Mouse (Mus musculus): ENCODE data around the gene Prrx1.
A peak's percentile ranks its signal among the peaks of the same experiment; 100 is the strongest.

Gene Prrx1

DNA sequence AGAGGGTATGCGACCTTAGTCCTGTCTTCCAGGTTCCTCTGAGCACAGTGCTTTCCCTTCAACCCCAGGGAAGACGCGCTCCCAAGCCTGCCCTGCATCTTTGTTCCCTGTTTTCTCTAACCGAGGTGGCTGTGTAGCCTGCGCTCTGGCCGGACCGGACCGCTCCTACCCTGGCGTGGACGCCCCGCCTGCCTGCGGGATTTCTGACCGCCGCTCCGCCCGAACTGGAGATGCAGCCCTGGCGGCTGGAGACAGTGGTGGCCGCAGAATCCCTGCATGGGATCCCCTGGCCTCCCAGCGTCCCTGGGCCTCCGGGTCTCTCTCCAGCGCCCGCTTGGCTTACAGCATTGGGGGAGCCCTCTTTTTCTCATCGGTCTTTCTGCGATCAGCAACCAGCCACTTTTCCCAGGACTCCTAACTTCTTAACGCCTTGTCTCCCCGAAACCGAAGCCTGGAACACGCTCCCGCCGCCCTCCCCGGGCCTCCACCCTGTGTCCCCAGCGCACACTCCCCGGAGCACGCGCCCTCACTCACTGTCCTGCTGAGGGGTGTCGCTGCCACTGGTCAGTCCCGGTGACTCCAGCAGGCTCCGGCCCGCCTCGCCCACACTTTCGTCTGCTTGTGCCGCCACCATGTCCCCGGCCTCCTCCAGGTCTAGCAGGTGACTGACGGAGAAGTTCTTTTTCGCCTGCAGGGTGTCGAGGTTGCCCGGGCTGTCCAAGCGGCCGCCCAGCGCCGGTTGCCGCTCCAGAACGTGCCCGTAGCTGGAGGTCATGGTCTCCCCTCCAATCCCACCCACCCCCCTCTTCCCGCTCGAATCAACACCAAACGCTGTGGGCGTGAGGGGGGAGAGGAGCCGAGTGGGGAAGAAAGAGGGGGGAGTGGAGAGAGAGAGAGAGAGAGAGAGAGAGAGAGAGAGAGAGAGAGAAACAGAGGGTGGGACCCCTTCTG is 1.4 kb downstream of the Prrx1 start:
- ATAC-seq (ENCODE audit: low TSS enrichment), result peak; percentile 45; the same call in 1 of the 2 replicates

- ATAC-seq (ENCODE audit: low TSS enrichment), result no peak
Observed at GRCm38 (mm10) chr1:163311006-163311836, 2.3 kb downstream of the Prrx1 start.

DNA sequence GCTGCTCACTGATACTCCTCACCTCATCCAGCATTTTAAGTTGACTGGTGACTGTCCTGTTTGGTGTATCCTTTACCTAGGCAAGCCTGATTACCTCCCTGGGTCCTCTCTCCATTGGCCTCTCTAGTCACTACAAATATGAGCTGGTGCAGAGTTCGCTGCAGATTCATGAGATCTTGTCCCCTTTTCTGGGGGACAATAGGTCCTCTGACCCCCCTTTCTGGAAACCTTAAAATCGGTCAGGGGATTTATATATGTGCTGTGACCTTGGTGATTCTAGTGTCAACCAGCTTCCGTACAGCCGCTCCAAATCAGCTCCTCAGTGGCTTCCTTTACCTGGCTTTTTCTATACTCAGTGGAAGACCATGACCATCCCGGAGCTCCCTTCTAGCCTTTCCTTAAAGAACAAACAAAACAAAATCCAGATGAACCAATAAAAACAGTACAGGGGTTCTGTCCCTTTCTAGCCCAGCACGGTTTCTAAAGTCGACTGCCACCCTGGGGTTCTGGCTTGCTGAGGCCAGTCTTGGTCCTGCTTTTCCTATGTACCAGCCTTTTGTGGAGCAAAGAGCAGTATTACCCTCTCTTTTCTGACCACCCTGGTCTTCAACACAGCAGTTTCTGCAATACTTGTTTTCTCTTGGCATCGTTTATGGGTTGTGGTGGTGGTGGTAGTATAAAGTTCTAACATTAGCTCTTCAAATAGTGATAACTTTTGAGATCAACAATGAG is 3.3 kb downstream of the Prrx1 start:
- ATAC-seq (ENCODE audit: low TSS enrichment), result no peak

DNA sequence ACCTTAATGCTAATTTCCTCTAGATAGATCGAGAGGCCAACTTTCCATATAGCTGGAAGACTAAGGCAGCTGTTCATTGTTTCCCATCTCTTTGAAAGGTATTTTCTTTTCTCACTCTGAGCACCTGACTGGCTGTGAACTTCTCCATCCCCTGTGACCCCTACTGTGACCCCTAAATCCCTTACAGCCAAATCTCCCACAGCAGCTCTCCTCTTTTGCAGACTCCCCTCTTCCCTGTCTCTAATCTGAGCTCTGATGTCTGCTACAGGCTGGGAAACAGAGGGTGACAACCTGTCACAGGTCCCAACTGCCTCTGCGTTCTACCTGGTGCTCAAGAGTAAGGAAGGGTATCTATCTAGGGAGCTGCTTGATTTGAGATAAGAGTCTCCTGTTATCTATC is 4.0 kb downstream of the Prrx1 start:
- no peak for ATAC-seq (ENCODE audit: low TSS enrichment)

- no peak for ATAC-seq (ENCODE audit: low TSS enrichment)
Observed at GRCm38 (mm10) chr1:163308631-163309030, 4.9 kb downstream of the Prrx1 start.

DNA sequence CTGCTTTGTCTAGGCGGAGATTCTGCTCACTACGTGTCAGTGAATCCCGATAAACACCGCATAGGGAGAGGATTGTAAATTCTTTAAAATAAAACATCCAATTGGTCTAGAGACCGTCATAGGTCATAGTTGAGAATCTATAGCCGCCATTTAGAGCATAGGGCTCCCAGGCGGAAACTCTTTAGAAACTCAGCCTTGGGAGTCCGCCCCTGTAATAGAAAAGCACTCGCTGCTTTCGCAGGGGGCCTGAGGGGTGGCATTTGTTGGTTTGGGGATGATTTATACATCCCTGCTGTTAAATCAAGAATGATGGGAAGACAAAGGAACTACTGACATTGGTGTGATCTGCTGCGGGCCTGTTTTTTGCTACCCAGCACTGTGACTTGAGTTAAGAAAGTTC is 5.8 kb downstream of the Prrx1 start:
- no peak for ATAC-seq (ENCODE audit: low TSS enrichment)

DNA sequence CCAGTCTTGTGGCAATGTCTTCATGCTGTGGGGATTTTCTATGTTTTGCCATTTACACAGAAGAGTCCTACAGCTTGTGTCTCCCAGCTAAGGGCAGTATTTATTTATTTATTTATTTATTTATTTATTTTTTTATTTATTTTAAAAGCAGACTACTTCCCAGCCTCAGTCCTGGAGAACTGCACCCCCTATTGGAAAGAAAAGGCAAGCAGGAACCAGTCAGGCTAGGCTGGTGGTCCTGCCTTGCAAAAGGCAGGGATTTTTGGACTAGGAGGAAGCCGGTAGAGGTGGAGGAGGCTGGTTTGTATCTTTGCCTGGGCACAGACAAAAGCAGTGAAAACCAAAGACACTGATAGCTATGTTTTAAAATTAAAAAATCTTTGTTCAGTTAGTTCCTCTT is 7.6 kb downstream of the Prrx1 start:
- ATAC-seq (ENCODE audit: low TSS enrichment), result no peak

DNA sequence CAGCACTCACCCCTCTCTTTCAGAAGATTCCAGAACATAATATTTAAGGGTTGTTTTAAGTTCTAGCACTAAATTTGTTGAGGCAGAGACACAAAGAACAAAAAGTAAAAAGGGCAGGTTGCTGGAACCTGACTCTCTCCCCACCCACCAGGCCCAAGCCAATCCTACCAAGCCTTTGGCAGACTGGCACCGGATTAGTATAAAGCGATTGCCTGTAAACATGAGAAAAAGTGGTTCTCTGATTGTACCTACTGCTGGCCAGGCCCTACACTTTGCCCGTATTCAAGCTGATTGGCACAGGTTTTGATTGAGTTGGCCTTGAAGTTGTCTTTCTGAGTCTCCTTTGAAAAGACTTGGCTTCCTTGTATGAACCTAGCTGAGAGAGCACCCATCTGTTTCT is 8.7 kb downstream of the Prrx1 start:
- peak; percentile 65; the same call in 1 of the 2 replicates for ATAC-seq (ENCODE audit: low TSS enrichment)

DNA sequence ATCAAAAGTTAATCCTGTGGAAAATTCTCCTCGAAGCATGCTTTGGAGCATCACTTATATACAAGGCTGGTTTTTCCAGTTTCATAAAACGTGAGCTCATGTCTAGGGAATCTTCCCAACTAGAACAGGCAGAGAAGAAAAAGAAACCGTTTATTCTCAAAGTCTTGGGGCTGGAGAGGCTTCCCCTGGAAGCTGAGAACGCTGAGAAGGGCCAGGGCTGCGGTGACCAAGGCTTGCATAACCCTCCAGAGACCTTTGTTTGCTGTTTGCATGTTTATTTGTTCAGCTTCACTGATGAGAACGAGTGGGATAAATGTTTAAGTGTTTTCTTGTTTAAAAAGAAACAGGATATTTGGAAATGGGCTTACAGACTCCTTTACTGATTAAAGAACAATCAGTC is 11.2 kb downstream of the Prrx1 start:
- ATAC-seq (ENCODE audit: low TSS enrichment), result no peak

GRCm38 (mm10) chr1:163293152-163293551 is 20.4 kb downstream of the Prrx1 start:
- no peak for ATAC-seq (ENCODE audit: low TSS enrichment)

- no peak for ATAC-seq (ENCODE audit: low TSS enrichment)
Observed at GRCm38 (mm10) chr1:163291925-163292324, 21.6 kb downstream of the Prrx1 start.

- ATAC-seq (ENCODE audit: low TSS enrichment), result no peak
Observed at GRCm38 (mm10) chr1:163289131-163289530, 24.4 kb downstream of the Prrx1 start.

- ATAC-seq (ENCODE audit: low TSS enrichment), result no peak
Observed at GRCm38 (mm10) chr1:163285539-163285938, 28.0 kb downstream of the Prrx1 start.

GRCm38 (mm10) chr1:163285136-163285535 is 28.4 kb downstream of the Prrx1 start:
- peak; percentile 35; the same call in 1 of the 2 replicates for ATAC-seq (ENCODE audit: low TSS enrichment)

- no peak for ATAC-seq (ENCODE audit: low TSS enrichment)
Observed at GRCm38 (mm10) chr1:163283980-163284635, 29.4 kb downstream of the Prrx1 start.

DNA sequence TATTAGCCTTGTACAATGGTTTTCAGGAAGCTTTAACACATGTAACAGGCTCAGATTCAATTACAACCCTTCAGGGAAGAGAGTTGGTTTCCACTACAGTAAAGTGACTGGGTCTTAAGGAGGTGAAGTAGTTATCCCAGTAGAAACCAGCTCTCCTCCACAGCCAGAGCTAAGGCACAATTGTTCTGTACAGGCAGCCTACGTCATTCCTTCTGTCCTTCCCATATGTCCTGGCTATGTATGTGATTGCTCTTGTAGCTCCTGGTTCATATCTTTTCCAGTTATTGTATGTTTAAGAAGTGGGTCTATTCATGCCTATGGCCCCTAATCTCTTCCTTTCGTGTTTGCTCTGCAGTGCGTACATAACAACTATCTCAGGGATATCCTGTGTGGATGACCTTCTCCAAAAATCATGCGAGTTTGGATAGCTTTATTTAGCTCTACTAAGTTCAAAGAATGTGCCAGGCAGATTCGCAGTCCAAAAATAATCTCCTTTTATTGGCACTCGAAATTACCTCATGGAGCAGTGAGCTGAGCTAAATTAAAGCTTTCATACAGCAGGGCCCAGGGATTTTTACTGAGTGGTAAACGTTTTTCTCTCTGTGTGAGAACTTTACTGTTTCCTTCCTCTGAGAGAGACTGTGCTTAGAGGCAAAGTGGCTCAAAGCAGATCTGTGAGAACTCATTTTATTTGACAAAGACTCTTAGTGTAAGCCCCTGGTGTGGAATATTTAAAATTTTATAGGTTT is 31.9 kb downstream of the Prrx1 start:
- ATAC-seq (ENCODE audit: low TSS enrichment), result peak; percentile 81

DNA sequence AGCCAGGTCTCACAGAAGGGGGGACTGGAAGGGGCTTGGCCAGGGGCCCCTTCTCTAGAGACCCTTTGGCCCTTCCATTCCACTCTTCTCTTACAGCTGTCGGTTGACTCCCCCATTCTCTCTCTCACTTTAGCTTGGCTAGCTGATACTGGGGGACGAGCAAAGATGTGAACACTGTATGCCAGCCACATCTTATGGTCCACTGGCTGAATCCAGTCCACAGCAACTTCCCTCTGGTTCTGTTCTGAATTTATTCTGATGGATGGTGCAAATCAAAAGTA is 32.7 kb downstream of the Prrx1 start:
- no peak for ATAC-seq (ENCODE audit: low TSS enrichment)

GRCm38 (mm10) chr1:163280097-163280841 is 33.2 kb downstream of the Prrx1 start:
- ATAC-seq (ENCODE audit: low TSS enrichment), result 0 out of 2 replicates have a peak, but pooled peaks have one; percentile 17

GRCm38 (mm10) chr1:163277069-163277468 is 36.4 kb downstream of the Prrx1 start:
- ATAC-seq (ENCODE audit: low TSS enrichment), result peak; percentile 65

GRCm38 (mm10) chr1:163274919-163275318 is 38.6 kb downstream of the Prrx1 start:
- ATAC-seq (ENCODE audit: low TSS enrichment), result no peak
